Comparison of ENCODE assay signal across 12 mouse cellular contexts in the genomic region with DNA sequence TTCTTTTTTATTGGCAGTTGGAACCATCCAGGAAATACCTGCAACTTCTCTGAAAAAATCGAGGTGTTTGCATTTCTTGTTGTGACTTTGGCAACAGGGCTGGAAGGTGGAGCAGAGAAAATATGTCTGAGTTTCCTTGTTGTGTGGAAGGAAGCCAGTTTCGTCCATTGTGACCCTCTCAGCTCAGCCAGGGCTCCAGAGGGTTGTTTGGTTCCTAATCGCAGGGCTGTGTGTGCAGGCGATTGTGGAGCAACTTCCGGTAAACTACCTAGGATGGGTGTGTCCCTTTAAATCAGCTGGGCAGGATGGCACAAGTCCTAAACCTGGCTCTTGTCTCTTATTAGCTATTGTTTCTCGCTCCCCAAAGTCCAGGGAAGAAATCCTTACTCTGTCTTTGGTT. TPM values are rescaled to one million over a fixed set of nuclear protein-coding genes. Genes with fewer than 3 reads are reported as not detected.
DNase-seq lines count a peak whose midpoint lies in the region; ATAC-seq lines count a peak whose summit lies in the region.
"Had no signal": no experiment of that assay in that cellular context is flagged by ENCODE, and none has a peak within 500 bp of the region (broad histone marks: within the 10 kb centered on the region; RNA-seq: fewer than 3 reads in every experiment).

No protein-coding gene starts in this region.

- H3K4me1 ChIP-seq in embryonic facial prominence, embryonic 14.5 days (ENCODE audit: control insufficient read depth, insufficient read depth, low read length) = peaks cover 18% of the 10 kb centered on the region
- peaks cover 16% of the 10 kb centered on the region for H3K4me1 ChIP-seq in embryonic facial prominence, embryonic 10.5 days
- H3K4me1 ChIP-seq in forebrain, embryonic 10.5 days = peaks cover 17% of the 10 kb centered on the region

- no peak overlapping the region for H3K27ac ChIP-seq in embryonic facial prominence, embryonic 14.5 days (replicated peaks; ENCODE audit: low read depth, low read length)
- no peak overlapping the region for H3K27ac ChIP-seq in embryonic facial prominence, embryonic 10.5 days (replicated peaks)
- no peak overlapping the region for H3K27ac ChIP-seq in forebrain, embryonic 10.5 days
- H3K27ac ChIP-seq: heart, embryonic 15.5 days; macrophage; neural tube, embryonic 15.5 days had no signal

- DNase-seq in embryonic facial prominence, embryonic 14.5 days (ENCODE audit: low spot score) = peak; percentile 32
- no peak for DNase-seq in embryonic facial prominence, embryonic 10.5 days (ENCODE audit: low spot score)
- peak; percentile 32 to 48 for DNase-seq in urinary bladder, postnatal 36 days (ENCODE audit: low spot score in 2 of 2)
- DNase-seq in urinary bladder, adult 2 months (ENCODE audit: low spot score) = no peak
- peak; percentile 49 to 64 for DNase-seq in lung, postnatal 4 days
- DNase-seq in cerebellum, postnatal 25 days = no peak
- DNase-seq in kidney, adult 9 months = no peak
- DNase-seq in forebrain, embryonic 10.5 days (ENCODE audit: extremely low spot score, low spot score) = no peak
- DNase-seq: cerebellum, adult 18-20 months had no signal

- H3K9ac ChIP-seq in embryonic facial prominence, embryonic 14.5 days (ENCODE audit: low read depth, low read length) = no peak overlapping the region
- H3K9ac ChIP-seq: heart, embryonic 15.5 days; neural tube, embryonic 15.5 days had no signal

- H3K9me3 ChIP-seq in embryonic facial prominence, embryonic 14.5 days (ENCODE audit: control insufficient read depth, low read length) = no peaks in the 10 kb centered on the region
- H3K9me3 ChIP-seq in embryonic facial prominence, embryonic 10.5 days = no peaks in the 10 kb centered on the region
- no peaks in the 10 kb centered on the region for H3K9me3 ChIP-seq in forebrain, embryonic 10.5 days
- H3K9me3 ChIP-seq: heart, embryonic 15.5 days; neural tube, embryonic 15.5 days had no signal

- H3K27me3 ChIP-seq in embryonic facial prominence, embryonic 14.5 days (replicated peaks; ENCODE audit: control insufficient read depth, insufficient read depth, low read length) = no peaks in the 10 kb centered on the region
- no peaks in the 10 kb centered on the region for H3K27me3 ChIP-seq in embryonic facial prominence, embryonic 10.5 days (replicated peaks; ENCODE audit: low read depth, poor library complexity, severe bottlenecking)
- H3K27me3 ChIP-seq in forebrain, embryonic 10.5 days (ENCODE audit: poor library complexity, severe bottlenecking) = no peaks in the 10 kb centered on the region
- H3K27me3 ChIP-seq: heart, embryonic 15.5 days; neural tube, embryonic 15.5 days had no signal

- no peak overlapping the region for H3K4me3 ChIP-seq in embryonic facial prominence, embryonic 14.5 days (ENCODE audit: low read depth, low read length)
- H3K4me3 ChIP-seq in embryonic facial prominence, embryonic 10.5 days = no peak overlapping the region
- H3K4me3 ChIP-seq in forebrain, embryonic 10.5 days = no peak overlapping the region
- H3K4me3 ChIP-seq: heart, embryonic 15.5 days; neural tube, embryonic 15.5 days had no signal

- no peak for ATAC-seq in embryonic facial prominence, embryonic 14.5 days (ENCODE audit: low read depth)

- H3K36me3 ChIP-seq in embryonic facial prominence, embryonic 14.5 days (ENCODE audit: control insufficient read depth, insufficient read depth, low read length) = no peaks in the 10 kb centered on the region
- H3K36me3 ChIP-seq in embryonic facial prominence, embryonic 10.5 days (replicated peaks) = no peaks in the 10 kb centered on the region
- no peaks in the 10 kb centered on the region for H3K36me3 ChIP-seq in forebrain, embryonic 10.5 days (replicated peaks)
- H3K36me3 ChIP-seq: heart, embryonic 15.5 days; neural tube, embryonic 15.5 days had no signal

- H3K4me2 ChIP-seq in embryonic facial prominence, embryonic 14.5 days (ENCODE audit: low read depth, low read length) = no peak overlapping the region
- H3K4me2 ChIP-seq: heart, embryonic 15.5 days; neural tube, embryonic 15.5 days had no signal

- 61% methylated on average over 6 of the region's 6 CpGs for WGBS in embryonic facial prominence, embryonic 14.5 days
- 66% methylated on average over 6 of the region's 6 CpGs for WGBS in embryonic facial prominence, embryonic 10.5 days
- WGBS in forebrain, embryonic 10.5 days = 68% methylated on average over 6 of the region's 6 CpGs

RNA-seq across cellular contexts. Expression of a gene that starts 25.7 kb away (rescaled TPM):
- 15.3 and 15.8 TPM in 2 replicates for polyA plus RNA-seq in embryonic facial prominence, embryonic 14.5 days (2014; fragmentation: Nextera tagmentation; extraction: Ambion mirVana)
- polyA plus RNA-seq in embryonic facial prominence, embryonic 10.5 days (2016; fragmentation: Nextera tagmentation; extraction: Ambion mirVana) = 9.7 TPM in 2 replicates
- 15.0 and 32.4 TPM in 2 replicates for polyA plus RNA-seq in urinary bladder, adult 2 months (2012; rRNA removed)
- 5.6 and 7.8 TPM in 2 replicates for polyA plus RNA-seq in forebrain, embryonic 10.5 days (2016; fragmentation: Nextera tagmentation; extraction: Ambion mirVana)

Comparison
In these comparisons a context has a peak if more than half of its experiments do, and no peak if none do; other contexts are left out.
1. DNase-seq: peak in embryonic facial prominence, embryonic 14.5 days (single experiment), urinary bladder, postnatal 36 days (2 of 2) and lung, postnatal 4 days (2 of 2); none in embryonic facial prominence, embryonic 10.5 days (single experiment), urinary bladder, adult 2 months (single experiment), cerebellum, postnatal 25 days (0 of 2), kidney, adult 9 months (single experiment) and forebrain, embryonic 10.5 days (single experiment).